Mouse (Mus musculus): ENCODE measurements at regions not wholly inside any gene's neighbourhood (a gene's known extent, or its start where the extent isn't known, plus 50 kb on each side); places are given as distances from the start of the nearest gene placed in this dataset.

GRCm38 (mm10) chr6:112203321-112203720, 70.2 kb upstream of the Lmcd1 start:
- no peak for TF ChIP-seq CTCF (IDR thresholded peaks at IDR 0.05; ENCODE audit: low read depth, low read length)
- no peak for TF ChIP-seq POLR2A (IDR thresholded peaks at IDR 0.05; ENCODE audit: extremely low read depth, insufficient read depth, low read length)
